Mouse (Mus musculus) right cerebral cortex, adult 2 months (tissue): Measurements from ENCODE around the gene Ankzf1.
A peak's percentile ranks its signal among the peaks of the same experiment; 100 is the strongest.

Source experiments
- DNase-seq, 2 experiments: peaks; one replicate each; pipeline ENCODE4 v3.0.0; 2021 to 2022; ENCODE audit warnings: low spot score in 2 of 2

Gene Ankzf1

GRCm38 (mm10) chr1:75187914-75188483 lies 4.0 kb upstream of the Ankzf1 start:
- no peak for DNase-seq

- no peak for DNase-seq
Measured at GRCm38 (mm10) chr1:75190577-75190976, 1.4 kb upstream of the Ankzf1 start.

GRCm38 (mm10) chr1:75191258-75191621 lies 711 bp upstream of the Ankzf1 start:
- DNase-seq, result no peak

GRCm38 (mm10) chr1:75192452-75192851 lies 501 bp downstream of the Ankzf1 start:
- peak in 1 of 2 experiments; percentile 47 for DNase-seq

- no peak for DNase-seq
Measured at GRCm38 (mm10) chr1:75201236-75201635, 9.3 kb downstream of the Ankzf1 start.

- no peak for DNase-seq
Measured at GRCm38 (mm10) chr1:75208967-75209678, 17.2 kb downstream of the Ankzf1 start.

GRCm38 (mm10) chr1:75210136-75211087 lies 18.5 kb downstream of the Ankzf1 start, which contains the start of the genes Glb1l and Stk16:
TSS of gene Glb1l (minus strand) at chr1:75210813.
TSS of gene Stk16 (plus strand) at chr1:75210838.
- DNase-seq, result peak; percentile 97 to 98

GRCm38 (mm10) chr1:75211141-75211708 lies 19.3 kb downstream of the Ankzf1 start:
- no peak for DNase-seq

- DNase-seq, result no peak
Measured at GRCm38 (mm10) chr1:75212542-75212941, 20.6 kb downstream of the Ankzf1 start.

- DNase-seq, result no peak
Measured at GRCm38 (mm10) chr1:75213096-75213495, 21.1 kb downstream of the Ankzf1 start.

GRCm38 (mm10) chr1:75214442-75214841 lies 22.5 kb downstream of the Ankzf1 start:
- DNase-seq, result no peak

GRCm38 (mm10) chr1:75214886-75215285 lies 22.9 kb downstream of the Ankzf1 start:
- DNase-seq, result peak; percentile 63 to 73

- no peak for DNase-seq
Measured at GRCm38 (mm10) chr1:75215785-75216184, 23.8 kb downstream of the Ankzf1 start.

- no peak for DNase-seq
Measured at GRCm38 (mm10) chr1:75216797-75217585, 25.0 kb downstream of the Ankzf1 start.

GRCm38 (mm10) chr1:75217893-75218226 lies 25.9 kb downstream of the Ankzf1 start:
- peak in 1 of 2 experiments; percentile 59 for DNase-seq

GRCm38 (mm10) chr1:75218227-75219001 lies 26.5 kb downstream of the Ankzf1 start:
- DNase-seq, result peak; percentile 72

GRCm38 (mm10) chr1:75219078-75219477 lies 27.1 kb downstream of the Ankzf1 start:
- DNase-seq, result peak; percentile 93

- DNase-seq, result no peak
Measured at GRCm38 (mm10) chr1:75219531-75219930, 27.6 kb downstream of the Ankzf1 start, which contains the start of gene Tuba4a. TSS of gene Tuba4a (minus strand) at chr1:75219865.

- no peak for DNase-seq
Measured at GRCm38 (mm10) chr1:75221538-75221937, 29.6 kb downstream of the Ankzf1 start.

GRCm38 (mm10) chr1:75222926-75223325 lies 31.0 kb downstream of the Ankzf1 start:
- no peak for DNase-seq
